ENCODE assay signal across 9 mouse cellular contexts in the genomic region with DNA sequence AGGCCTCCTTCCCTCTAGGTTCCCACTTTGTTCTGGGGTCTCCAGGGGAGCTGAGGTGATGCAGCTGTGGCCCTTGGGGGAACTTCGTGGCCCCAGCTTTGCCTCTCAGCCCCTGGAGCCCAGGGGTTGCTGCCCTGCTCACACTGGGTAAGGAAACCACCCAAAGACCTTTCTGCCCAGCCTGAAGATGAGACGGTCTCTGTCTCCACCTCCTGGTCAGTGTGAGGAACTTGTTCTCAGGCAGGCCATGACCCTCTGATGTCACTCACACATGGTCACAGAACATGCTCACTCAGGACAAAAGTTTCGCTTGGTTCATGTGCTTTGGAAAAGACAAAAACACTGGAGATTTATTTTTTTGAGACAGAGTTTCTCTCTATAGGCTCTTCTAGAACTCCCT. TPM values are rescaled to one million over a fixed set of nuclear protein-coding genes. Genes with fewer than 3 reads are reported as not detected.
DNase-seq lines count a peak whose midpoint lies in the region; ATAC-seq and TF ChIP-seq lines count a peak whose summit lies in the region.
"Had no signal": no experiment of that assay in that cellular context is flagged by ENCODE, and none has a peak within 500 bp of the region (broad histone marks: within the 10 kb centered on the region; RNA-seq: fewer than 3 reads in every experiment).

No protein-coding gene starts in this region.

- H3K4me3 ChIP-seq in forebrain, embryonic 13.5 days, result no peak overlapping the region
- H3K4me3 ChIP-seq in hindbrain, embryonic 16.5 days (ENCODE audit: low read length), result no peak overlapping the region
- no peak overlapping the region for H3K4me3 ChIP-seq in lung, adult 2 months (replicated peaks; ENCODE audit: extremely low read depth, low read depth, low read length)
- H3K4me3 ChIP-seq: embryonic facial prominence, embryonic 13.5 days had no signal

- no peak overlapping the region for H3K27ac ChIP-seq in forebrain, embryonic 13.5 days
- no peak overlapping the region for H3K27ac ChIP-seq in hindbrain, embryonic 16.5 days (ENCODE audit: low read depth, low read length)
- H3K27ac ChIP-seq: embryonic facial prominence, embryonic 13.5 days had no signal

- H3K36me3 ChIP-seq in forebrain, embryonic 13.5 days (ENCODE audit: poor library complexity, severe bottlenecking), result peaks cover 44% of the 10 kb centered on the region
- peaks cover 13% of the 10 kb centered on the region for H3K36me3 ChIP-seq in hindbrain, embryonic 16.5 days (ENCODE audit: control insufficient read depth, insufficient read depth, low read length)

- WGBS in forebrain, embryonic 13.5 days, result 21% methylated on average over 3 of the region's 3 CpGs
- 25% methylated on average over 3 of the region's 3 CpGs for WGBS in hindbrain, embryonic 16.5 days
- 23% methylated on average over 3 of the region's 3 CpGs for WGBS in lung, adult 2 months

- H3K9me3 ChIP-seq in forebrain, embryonic 13.5 days (replicated peaks), result no peaks in the 10 kb centered on the region
- no peaks in the 10 kb centered on the region for H3K9me3 ChIP-seq in hindbrain, embryonic 16.5 days (ENCODE audit: control insufficient read depth, low read length)
- H3K9me3 ChIP-seq: embryonic facial prominence, embryonic 13.5 days had no signal

- ATAC-seq in forebrain, embryonic 13.5 days, result 0 out of 2 replicates have a peak, but pooled peaks have one; percentile 53
- ATAC-seq in hindbrain, embryonic 16.5 days, result peak; percentile 50; the same call in 1 of the 2 replicates

- no peak for TF ChIP-seq POLR2A in lung, adult 2 months (IDR thresholded peaks at IDR 0.05; ENCODE audit: borderline replicate concordance, extremely low read depth, low read depth, low read length)

- peak; percentile 99 for TF ChIP-seq CTCF in lung, adult 2 months (IDR thresholded peaks at IDR 0.05; ENCODE audit: insufficient read depth, low read length)

- H3K4me1 ChIP-seq in forebrain, embryonic 13.5 days, result no peaks in the 10 kb centered on the region
- no peaks in the 10 kb centered on the region; the same call in 1 of the 2 replicates for H3K4me1 ChIP-seq in hindbrain, embryonic 16.5 days (ENCODE audit: control insufficient read depth, insufficient read depth, low read depth, low read length)
- H3K4me1 ChIP-seq in lung, adult 2 months (ENCODE audit: control insufficient read depth, insufficient read depth, low read length), result peaks cover 8% of the 10 kb centered on the region
- H3K4me1 ChIP-seq: embryonic facial prominence, embryonic 13.5 days had no signal

- no peak overlapping the region for H3K4me2 ChIP-seq in forebrain, embryonic 13.5 days
- H3K4me2 ChIP-seq in hindbrain, embryonic 16.5 days (ENCODE audit: low read length), result no peak overlapping the region
- H3K4me2 ChIP-seq: embryonic facial prominence, embryonic 13.5 days had no signal

- H3K9ac ChIP-seq in forebrain, embryonic 13.5 days, result no peak overlapping the region
- H3K9ac ChIP-seq in hindbrain, embryonic 16.5 days (ENCODE audit: low read depth, low read length), result no peak overlapping the region
- H3K9ac ChIP-seq: embryonic facial prominence, embryonic 13.5 days had no signal

- no peaks in the 10 kb centered on the region for H3K27me3 ChIP-seq in forebrain, embryonic 13.5 days
- H3K27me3 ChIP-seq in hindbrain, embryonic 16.5 days (replicated peaks; ENCODE audit: control insufficient read depth, insufficient read depth, low read length), result no peaks in the 10 kb centered on the region
- H3K27me3 ChIP-seq: embryonic facial prominence, embryonic 13.5 days had no signal

- DNase-seq in layer of hippocampus, postnatal 10 days (ENCODE audit: low spot score in 2 of 2), result peak; percentile 65 to 73
- no peak for DNase-seq in layer of hippocampus, adult 8-10 months (ENCODE audit: low spot score in 2 of 2)
- DNase-seq in adrenal gland, adult 18-20 months (ENCODE audit: low spot score in 2 of 2), result peak; percentile 75
- peak; percentile 70 for DNase-seq in lung, adult 2 months
- peak; percentile 89 for DNase-seq in retina, postnatal 1 day
- no peak for DNase-seq in frontal cortex, postnatal 36 days (ENCODE audit: low spot score in 2 of 2)

RNA-seq across cellular contexts. Expression of gene Gm10277, which starts 28.5 kb away (rescaled TPM):
- total RNA-seq in layer of hippocampus, postnatal 10 days (2021), result not detected
- total RNA-seq in layer of hippocampus, adult 8-10 months (2022), result not detected
- not detected for total RNA-seq in adrenal gland, adult 18-20 months (2021)
- 2.9 and 3.2 TPM in 2 replicates for polyA plus RNA-seq in forebrain, embryonic 13.5 days (2015; fragmentation: Nextera tagmentation; extraction: Ambion mirVana)
- 1.6 and 1.7 TPM in 2 replicates for polyA plus RNA-seq in hindbrain, embryonic 16.5 days (2015; fragmentation: Nextera tagmentation; extraction: Ambion mirVana)
- not detected in 2 replicates for polyA plus RNA-seq in lung, adult 2 months (2012; rRNA removed)

RNA-seq across cellular contexts. Expression of gene Myo18a, which starts 53.0 kb away (rescaled TPM):
- 100 to 1,000 TPM; 150 to 167 TPM for total RNA-seq in layer of hippocampus, postnatal 10 days (2021)
- 100 to 1,000 TPM; 136 to 156 (median 149) TPM for total RNA-seq in layer of hippocampus, adult 8-10 months (2022)
- total RNA-seq in adrenal gland, adult 18-20 months (2021), result 10 to 100 TPM; 45.9 to 56.8 TPM
- 38.2 and 48.1 TPM in 2 replicates for polyA plus RNA-seq in forebrain, embryonic 13.5 days (2015; fragmentation: Nextera tagmentation; extraction: Ambion mirVana)
- 35.1 and 44.0 TPM in 2 replicates for polyA plus RNA-seq in hindbrain, embryonic 16.5 days (2015; fragmentation: Nextera tagmentation; extraction: Ambion mirVana)
- 63.7 and 92.1 TPM in 2 replicates for polyA plus RNA-seq in lung, adult 2 months (2012; rRNA removed)

Comparison
In these comparisons a context has a peak if more than half of its experiments do, and no peak if none do; other contexts are left out.
1. DNase-seq: peak in layer of hippocampus, postnatal 10 days (2 of 2), adrenal gland, adult 18-20 months (2 of 2), lung, adult 2 months (single experiment) and retina, postnatal 1 day (single experiment); none in layer of hippocampus, adult 8-10 months (0 of 2) and frontal cortex, postnatal 36 days (0 of 2).